In genomic region chr11:117966506-117967100, GRCm38 (mm10) we compare ENCODE assay signal across 8 mouse cellular contexts. TPM values are rescaled to one million over a fixed set of nuclear protein-coding genes. Genes with fewer than 3 reads are reported as not detected.
DNase-seq lines count a peak whose midpoint lies in the region; ATAC-seq and TF ChIP-seq lines count a peak whose summit lies in the region.

No protein-coding gene starts in this region.

- H3K27me3 ChIP-seq in kidney, embryonic 15.5 days = peaks cover 16% of the 10 kb centered on the region
- H3K27me3 ChIP-seq in cerebellum, adult 2 months (ENCODE audit: control insufficient read depth, insufficient read depth, low read length) = no peaks in the 10 kb centered on the region
- H3K27me3 ChIP-seq in hindbrain, embryonic 10.5 days (ENCODE audit: insufficient read depth, poor library complexity, severe bottlenecking) = peaks cover 64% of the 10 kb centered on the region
- peaks cover 45% of the 10 kb centered on the region for H3K27me3 ChIP-seq in midbrain, embryonic 13.5 days

- H3K9ac ChIP-seq in kidney, embryonic 15.5 days = 0 out of 2 replicates have a peak overlapping the region, but pooled peaks have one; percentile 22
- H3K9ac ChIP-seq in midbrain, embryonic 13.5 days (replicated peaks) = peak overlapping the region; percentile 16; the same call in 1 of the 2 replicates

- WGBS in kidney, embryonic 15.5 days = 60% methylated on average over 7 of the region's 7 CpGs
- 24% methylated on average over 7 of the region's 7 CpGs for WGBS in cerebellum, adult 2 months
- 31% methylated on average over 7 of the region's 7 CpGs for WGBS in hindbrain, embryonic 10.5 days
- 35% methylated on average over 7 of the region's 7 CpGs for WGBS in midbrain, embryonic 13.5 days

- H3K4me2 ChIP-seq in kidney, embryonic 15.5 days = peak overlapping the region; percentile 89
- H3K4me2 ChIP-seq in midbrain, embryonic 13.5 days (replicated peaks) = peak overlapping the region; percentile 87

- TF ChIP-seq CTCF in cerebellum, adult 2 months (IDR thresholded peaks at IDR 0.05; ENCODE audit: borderline replicate concordance, insufficient read depth, low read depth, low read length) = no peak

- H3K4me1 ChIP-seq in kidney, embryonic 15.5 days = peaks cover 84% of the 10 kb centered on the region
- H3K4me1 ChIP-seq in cerebellum, adult 2 months (ENCODE audit: control insufficient read depth, insufficient read depth, low read length) = peaks cover 16% of the 10 kb centered on the region
- peaks cover 97% of the 10 kb centered on the region for H3K4me1 ChIP-seq in hindbrain, embryonic 10.5 days (replicated peaks)
- peaks cover 78% of the 10 kb centered on the region for H3K4me1 ChIP-seq in midbrain, embryonic 13.5 days (replicated peaks)

- no peak for TF ChIP-seq POLR2A in cerebellum, adult 2 months (IDR thresholded peaks at IDR 0.05; ENCODE audit: borderline replicate concordance, insufficient read depth, low read length)

- ATAC-seq in kidney, embryonic 15.5 days (replicated peaks; ENCODE audit: low FRiP score) = no peak
- ATAC-seq in midbrain, embryonic 13.5 days = no peak

- no peak overlapping the region for H3K27ac ChIP-seq in kidney, embryonic 15.5 days
- no peak overlapping the region for H3K27ac ChIP-seq in cerebellum, adult 2 months (ENCODE audit: insufficient read depth, low read length)
- peak overlapping the region; percentile 95 for H3K27ac ChIP-seq in hindbrain, embryonic 10.5 days
- no peak overlapping the region for H3K27ac ChIP-seq in midbrain, embryonic 13.5 days

- peaks cover 9% of the 10 kb centered on the region for H3K36me3 ChIP-seq in kidney, embryonic 15.5 days
- H3K36me3 ChIP-seq in hindbrain, embryonic 10.5 days = peaks cover 18% of the 10 kb centered on the region
- no peaks in the 10 kb centered on the region for H3K36me3 ChIP-seq in midbrain, embryonic 13.5 days

- no peak for DNase-seq in kidney, adult 11 months
- peak; percentile 50 to 67 for DNase-seq in cerebellum, adult 2 months
- DNase-seq in hindbrain, embryonic 10.5 days (ENCODE audit: low spot score) = no peak
- DNase-seq in layer of hippocampus, postnatal 36 days = no peak
- no peak for DNase-seq in urinary bladder, postnatal 25 days (ENCODE audit: low spot score)
- no peak for DNase-seq in adrenal gland, postnatal 10 days

- H3K4me3 ChIP-seq in kidney, embryonic 15.5 days (replicated peaks) = peak overlapping the region; percentile 75
- H3K4me3 ChIP-seq in cerebellum, adult 2 months (replicated peaks; ENCODE audit: insufficient read depth, low read depth, low read length) = no peak overlapping the region
- peak overlapping the region; percentile 65 for H3K4me3 ChIP-seq in hindbrain, embryonic 10.5 days
- peak overlapping the region; percentile 55 for H3K4me3 ChIP-seq in midbrain, embryonic 13.5 days (replicated peaks)

- no peaks in the 10 kb centered on the region for H3K9me3 ChIP-seq in kidney, embryonic 15.5 days (replicated peaks)
- no peaks in the 10 kb centered on the region for H3K9me3 ChIP-seq in hindbrain, embryonic 10.5 days
- no peaks in the 10 kb centered on the region for H3K9me3 ChIP-seq in midbrain, embryonic 13.5 days

RNA-seq across cellular contexts. Expression of gene Socs3, which starts 3.2 kb away (rescaled TPM):
- 14.1 and 15.2 TPM in 2 replicates for polyA plus RNA-seq in kidney, embryonic 15.5 days (2015; fragmentation: Nextera tagmentation; extraction: Ambion mirVana)
- 1.6 and 2.1 TPM in 2 replicates for polyA plus RNA-seq in cerebellum, adult 2 months (2012; rRNA removed)
- polyA plus RNA-seq in hindbrain, embryonic 10.5 days (2016; fragmentation: Nextera tagmentation; extraction: Ambion mirVana) = 12.5 and 14.2 TPM in 2 replicates
- 8.3 and 9.3 TPM in 2 replicates for polyA plus RNA-seq in midbrain, embryonic 13.5 days (2015; fragmentation: Nextera tagmentation; extraction: Ambion mirVana)
- 1 to 10 TPM; 1.3 to 1.4 TPM for total RNA-seq in layer of hippocampus, postnatal 36 days (2021)
- total RNA-seq in adrenal gland, postnatal 10 days (2021) = 1 to 10 TPM; 5.0 to 9.0 TPM

RNA-seq across cellular contexts. Expression of gene Pgs1, which starts 19.5 kb away (rescaled TPM):
- 34.1 and 38.9 TPM in 2 replicates for polyA plus RNA-seq in kidney, embryonic 15.5 days (2015; fragmentation: Nextera tagmentation; extraction: Ambion mirVana)
- polyA plus RNA-seq in cerebellum, adult 2 months (2012; rRNA removed) = 70.5 and 76.5 TPM in 2 replicates
- 46.2 and 51.9 TPM in 2 replicates for polyA plus RNA-seq in hindbrain, embryonic 10.5 days (2016; fragmentation: Nextera tagmentation; extraction: Ambion mirVana)
- polyA plus RNA-seq in midbrain, embryonic 13.5 days (2015; fragmentation: Nextera tagmentation; extraction: Ambion mirVana) = 46.0 and 50.8 TPM in 2 replicates
- 10 to 100 TPM; 75.1 to 79.4 TPM for total RNA-seq in layer of hippocampus, postnatal 36 days (2021)
- 10 to 100 TPM; 30.9 to 31.0 TPM for total RNA-seq in adrenal gland, postnatal 10 days (2021)

Comparison
In these comparisons a context has a peak if more than half of its experiments do, and no peak if none do; other contexts are left out.
1. DNase-seq: peak in cerebellum, adult 2 months (2 of 2); none in kidney, adult 11 months (single experiment), hindbrain, embryonic 10.5 days (single experiment), layer of hippocampus, postnatal 36 days (0 of 2), urinary bladder, postnatal 25 days (single experiment) and adrenal gland, postnatal 10 days (single experiment).